Mouse (Mus musculus) embryonic facial prominence, embryonic 14.5 days (tissue): ENCODE data around the gene Gm45808. TPM values are rescaled to one million over a fixed set of nuclear protein-coding genes. Genes with fewer than 3 reads are reported as not detected.
"Not testable (repeated sequence)": the region's sequence is repeated elsewhere in the genome, so short reads cannot be mapped to it uniquely, and the experiment has no call there.

Source experiments
- ATAC-seq: fragments of 200-750 bp; cut with Nextera tagmentation; 2 replicates; pipeline ENCODE4 v1.8.0; 2017; ENCODE audit warnings: low read depth, moderate number of reproducible peaks, moderate TSS enrichment
- DNase-seq: peaks from one replicate; pipeline ENCODE4 v3.0.0-alpha.2; 2015; ENCODE audit warnings: low spot score
- H3K27ac ChIP-seq: fragments of 300-500 bp; sonication (generic); replicated peaks from 2 replicates; pipeline ENCODE4 v1.5.1; 2014; ENCODE audit warnings: low read depth, mild to moderate bottlenecking, low read length, moderate library complexity
- H3K27me3 ChIP-seq: fragments of 300-500 bp; sonication (generic); replicated peaks from 2 replicates; pipeline ENCODE4 v1.6.1; 2014; ENCODE audit warnings: low read length; ENCODE audit not compliant: control insufficient read depth, insufficient read depth
- H3K36me3 ChIP-seq: fragments of 300-500 bp; sonication (generic); 2 replicates; pipeline ENCODE4 v1.6.1; 2014; ENCODE audit warnings: low read length, mixed read lengths; ENCODE audit not compliant: control insufficient read depth, insufficient read depth
- H3K4me1 ChIP-seq: fragments of 300-500 bp; sonication (generic); 2 replicates; pipeline ENCODE4 v1.6.1; 2014; ENCODE audit warnings: antibody characterized with exemption, low read length; ENCODE audit not compliant: control insufficient read depth, insufficient read depth
- H3K4me2 ChIP-seq: fragments of 300-500 bp; sonication (generic); 2 replicates; pipeline ENCODE4 v1.6.1; 2014; ENCODE audit warnings: low read depth, mild to moderate bottlenecking, low read length, moderate library complexity, mixed read lengths
- H3K4me3 ChIP-seq: fragments of 300-500 bp; sonication (generic); 2 replicates; pipeline ENCODE4 v1.5.1; 2014; ENCODE audit warnings: low read depth, mild to moderate bottlenecking, low read length
- H3K9ac ChIP-seq: fragments of 300-500 bp; sonication (generic); 2 replicates; pipeline ENCODE4 v1.6.1; 2014; ENCODE audit warnings: low read depth, mild to moderate bottlenecking, low read length, moderate library complexity, mixed read lengths
- H3K9me3 ChIP-seq: fragments of 300-500 bp; sonication (generic); 2 replicates; pipeline ENCODE4 v1.6.1; 2016; ENCODE audit warnings: low read length; ENCODE audit not compliant: control insufficient read depth
- WGBS: fragments of 180-500 bp; shearing (Covaris S2); extraction: QIAGEN DNeasy Blood & Tissue Kit; methylation state at CpG from one replicate; pipeline ENCODE4 v1.1.7; 2014; 5-methylcytosine and 5-hydroxymethylcytosine counted together
- polyA plus RNA-seq: library from polyadenylated mRNA; unstranded; fragments of >200 nt; fragmentation: Nextera tagmentation; extraction: Ambion mirVana; gene quantifications from 2 replicates; pipeline ENCODE4 v1.2.1, GENCODE M21; 2014

The Gm45808 gene
- polyA plus RNA-seq, 1 experiment from 2014 or later = not detected

DNA sequence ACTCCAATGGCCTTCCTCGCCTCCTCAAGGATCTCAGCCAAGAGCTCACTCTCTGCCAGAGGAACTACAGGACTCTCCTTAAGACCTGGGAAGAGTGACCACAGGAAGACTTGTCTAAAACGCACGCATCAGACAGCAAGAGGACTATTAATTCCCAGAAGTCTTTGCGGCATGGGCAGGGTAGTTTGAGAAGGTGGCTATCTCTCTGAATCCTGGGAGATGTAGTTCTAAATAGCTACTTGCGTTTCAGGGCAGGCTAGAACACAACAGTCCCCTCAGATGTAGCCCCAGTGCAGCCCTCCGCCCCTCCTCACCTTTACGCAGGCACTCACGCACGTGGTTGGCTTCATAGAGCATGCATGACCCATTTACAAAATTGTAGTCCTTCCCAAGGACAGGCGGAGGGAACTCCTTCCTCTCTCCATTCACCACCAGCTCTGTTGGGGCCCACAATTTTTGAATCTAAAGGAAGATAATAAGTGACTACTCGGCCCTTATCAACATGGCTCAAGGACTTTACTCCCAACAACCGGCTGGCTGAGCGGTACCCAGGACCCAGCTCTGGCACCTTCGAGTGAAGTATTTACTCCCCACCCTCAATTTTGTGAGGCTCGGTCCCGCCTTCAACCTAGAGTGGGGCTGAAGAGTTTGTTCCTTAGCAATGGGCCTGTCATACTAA lies 11.2 kb downstream of the Gm45808 start:
- 64% methylated on average over 16 of the region's 16 CpGs for WGBS
- Histone ChIP-seq H3K27ac (no peak overlapping the region), H3K27me3 (no peaks in the 10 kb centered on the region), H3K9me3 (no peaks in the 10 kb centered on the region), H3K4me1 (no peaks in the 10 kb centered on the region), H3K4me2 (peak overlapping the region; percentile 38), H3K36me3 (no peaks in the 10 kb centered on the region), H3K9ac (0 out of 2 replicates have a peak overlapping the region, but pooled peaks have one; percentile 45), H3K4me3 (peak overlapping the region; percentile 21; the same call in 1 of the 2 replicates)
- ATAC-seq (no peak), DNase-seq (no peak)

DNA sequence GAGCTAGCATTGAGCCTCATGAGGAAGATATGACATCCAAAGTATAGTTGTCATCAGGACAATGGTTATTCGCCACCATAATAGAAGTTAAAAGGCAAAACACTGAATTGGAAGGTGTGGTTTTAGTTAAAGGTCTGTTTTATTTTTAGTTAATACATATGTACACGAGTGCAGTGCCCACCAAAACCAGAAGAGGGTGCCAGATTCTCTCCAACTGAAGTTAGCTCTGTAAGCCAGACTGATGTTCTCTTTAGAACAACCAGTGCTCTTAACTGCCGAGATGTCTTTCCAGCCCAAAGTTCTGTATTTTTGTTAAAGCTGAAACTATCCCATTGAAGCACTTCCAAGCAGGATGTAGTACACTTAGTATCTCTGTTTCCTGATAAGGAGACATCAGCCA lies 15.7 kb downstream of the Gm45808 start:
- ATAC-seq (0 out of 2 replicates have a peak, but pooled peaks have one; percentile 19), DNase-seq (peak; percentile 88)
- no peak overlapping the region for H3K27ac ChIP-seq
- peaks cover 2% of the 10 kb centered on the region for H3K4me1 ChIP-seq
- no peaks in the 10 kb centered on the region for H3K9me3 ChIP-seq
- H3K9ac ChIP-seq = no peak overlapping the region
- 5% methylated on average over 3 of the region's 3 CpGs for WGBS
- no peak overlapping the region for H3K4me2 ChIP-seq
- no peak overlapping the region for H3K4me3 ChIP-seq
- no peaks in the 10 kb centered on the region for H3K36me3 ChIP-seq
- H3K27me3 ChIP-seq = no peaks in the 10 kb centered on the region

DNA sequence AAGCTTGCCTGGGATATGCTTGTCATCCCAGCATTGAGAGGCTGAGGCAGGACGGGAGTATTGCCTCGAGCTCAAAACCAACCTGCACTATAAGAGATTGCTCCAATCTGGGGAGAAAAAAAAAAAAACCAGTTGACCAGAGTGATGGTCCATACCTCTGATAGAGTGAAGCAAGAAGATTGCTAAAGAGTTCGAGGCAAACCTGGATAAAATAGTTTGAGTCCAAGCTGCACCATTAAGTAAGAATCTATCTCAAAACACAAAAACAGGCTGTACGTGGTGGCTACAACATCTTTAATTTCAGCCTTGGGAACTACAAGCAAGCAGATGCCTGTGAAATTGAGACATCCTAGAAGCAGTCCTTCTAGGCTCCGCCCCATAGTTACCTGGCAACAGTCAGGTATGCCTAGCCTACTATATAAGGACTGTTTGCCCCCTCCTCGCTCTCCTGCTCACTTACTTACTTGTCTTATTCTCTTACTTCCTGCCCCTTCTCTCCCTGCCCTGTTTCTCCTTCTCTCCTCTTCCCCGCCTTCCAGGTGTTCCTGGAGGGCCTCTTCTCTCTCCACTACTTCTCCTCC lies 19.4 kb downstream of the Gm45808 start:
- H3K4me3 ChIP-seq = peak overlapping the region; percentile 90
- peaks cover 30% of the 10 kb centered on the region for H3K36me3 ChIP-seq
- peak overlapping the region; percentile 88 for H3K9ac ChIP-seq
- H3K9me3 ChIP-seq = no peaks in the 10 kb centered on the region
- H3K4me1 ChIP-seq = peaks cover 7% of the 10 kb centered on the region
- ATAC-seq (peak; percentile 23; the same call in 1 of the 2 replicates), DNase-seq (peak; percentile 68)
- no peak overlapping the region for H3K27ac ChIP-seq
- no peaks in the 10 kb centered on the region for H3K27me3 ChIP-seq
- H3K4me2 ChIP-seq = peak overlapping the region; percentile 78
- WGBS = 32% methylated on average over 7 of the region's 7 CpGs

DNA sequence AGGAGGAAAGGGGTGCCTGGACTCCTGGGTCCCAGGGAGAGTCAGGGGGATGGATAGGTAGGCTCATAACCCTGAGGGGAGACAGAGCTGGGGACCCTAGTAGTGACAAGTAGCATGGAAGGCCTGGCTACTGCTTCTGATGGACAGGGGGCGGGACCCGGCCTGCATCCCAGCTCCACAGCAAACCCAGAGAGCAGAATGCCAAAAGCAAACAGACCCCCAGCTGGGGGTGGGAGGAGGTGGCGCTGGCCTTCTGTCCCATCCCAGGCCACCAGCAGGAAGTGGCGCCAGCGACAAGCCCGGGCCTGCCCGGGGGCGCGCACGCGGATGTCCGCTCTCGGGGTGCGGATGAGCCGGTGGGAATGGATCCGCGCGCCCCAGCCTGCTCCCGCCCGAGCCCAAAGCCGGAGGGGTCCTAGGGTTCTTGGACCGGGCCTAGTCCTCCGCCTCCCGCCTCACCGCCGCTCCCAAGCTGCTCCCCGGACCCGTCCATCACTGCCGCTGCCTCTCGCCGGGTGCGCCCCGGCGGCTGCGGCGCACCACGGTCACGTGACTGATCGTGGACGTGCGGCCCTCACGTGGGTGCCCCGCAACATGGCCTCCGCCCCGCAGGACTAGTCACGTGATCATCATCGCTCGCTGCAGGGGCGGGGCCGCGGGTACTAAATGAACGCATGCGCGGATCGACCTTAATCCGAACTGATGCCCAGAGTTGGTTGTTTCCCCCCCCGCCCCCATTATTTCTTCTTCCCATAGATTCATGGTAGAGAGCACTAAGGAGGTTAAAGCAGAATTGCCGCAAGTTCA lies 20.1 kb downstream of the Gm45808 start, which contains the start of gene Bax:
Gene Bax (minus strand): TSS at position 616 of the 807 bp plus-strand sequence.
- peak within 1 kb of the TSS; percentile 90 for H3K4me3 ChIP-seq
- peaks cover 37% of the 10 kb centered on the region for H3K36me3 ChIP-seq
- H3K27ac ChIP-seq = no peak within 1 kb of the TSS
- no peaks in the 10 kb centered on the region for H3K27me3 ChIP-seq
- H3K4me2 ChIP-seq = peak within 1 kb of the TSS; percentile 78
- 2% methylated on average over 20 of the region's 58 CpGs for WGBS
- peak; percentile 99 for DNase-seq
- H3K9ac ChIP-seq = peak within 1 kb of the TSS; percentile 88
- no peaks in the 10 kb centered on the region for H3K9me3 ChIP-seq
- ATAC-seq = peak; percentile 72
- H3K4me1 ChIP-seq = peaks cover 11% of the 10 kb centered on the region

DNA sequence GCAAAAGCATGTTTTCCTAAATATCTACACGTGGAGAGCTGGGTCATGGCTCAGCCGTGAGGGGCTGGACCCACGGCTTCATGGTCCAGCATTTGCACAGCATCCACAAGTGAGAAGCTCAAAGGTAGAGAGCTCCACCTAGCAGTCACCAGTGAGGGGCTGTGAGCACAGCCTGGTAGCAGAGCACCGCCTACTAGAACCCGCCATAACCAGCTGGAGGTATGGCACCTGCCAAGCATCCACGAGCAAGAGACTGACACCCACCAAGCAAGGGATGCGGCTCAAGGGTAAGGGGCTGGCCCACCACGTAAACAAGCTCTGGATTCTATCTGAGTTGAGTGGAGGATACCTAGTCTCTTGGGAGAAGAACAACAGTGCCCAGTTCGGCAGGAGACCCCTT lies 21.1 kb downstream of the Gm45808 start:
- Histone ChIP-seq H3K27me3 (no peaks in the 10 kb centered on the region), H3K27ac (no peak overlapping the region), H3K4me2 (peak overlapping the region; percentile 78), H3K9me3 (no peaks in the 10 kb centered on the region), H3K36me3 (peaks cover 42% of the 10 kb centered on the region), H3K9ac (peak overlapping the region; percentile 88), H3K4me1 (peaks cover 17% of the 10 kb centered on the region), H3K4me3 (peak overlapping the region; percentile 90)
- 83% methylated on average over 9 of the region's 9 CpGs for WGBS
- DNase-seq = no peak
- no peak for ATAC-seq

DNA sequence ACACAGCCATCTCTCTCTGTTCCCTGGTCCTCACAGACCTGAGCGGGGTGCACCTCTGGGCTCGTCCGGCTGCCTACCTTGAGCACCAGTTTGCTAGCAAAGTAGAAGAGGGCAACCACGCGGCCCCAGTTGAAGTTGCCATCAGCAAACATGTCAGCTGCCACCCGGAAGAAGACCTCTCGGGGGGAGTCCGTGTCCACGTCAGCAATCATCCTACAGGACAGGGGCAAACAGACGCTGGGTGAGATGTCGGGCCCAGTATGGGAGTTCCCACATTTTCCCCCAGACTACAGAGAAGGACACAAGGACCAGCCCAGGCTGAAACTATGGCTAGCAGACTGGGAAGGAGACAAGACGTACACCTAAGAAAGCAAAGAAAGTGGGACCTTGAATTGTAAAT lies 21.5 kb downstream of the Gm45808 start:
- WGBS = 94% methylated on average over 12 of the region's 12 CpGs

DNA sequence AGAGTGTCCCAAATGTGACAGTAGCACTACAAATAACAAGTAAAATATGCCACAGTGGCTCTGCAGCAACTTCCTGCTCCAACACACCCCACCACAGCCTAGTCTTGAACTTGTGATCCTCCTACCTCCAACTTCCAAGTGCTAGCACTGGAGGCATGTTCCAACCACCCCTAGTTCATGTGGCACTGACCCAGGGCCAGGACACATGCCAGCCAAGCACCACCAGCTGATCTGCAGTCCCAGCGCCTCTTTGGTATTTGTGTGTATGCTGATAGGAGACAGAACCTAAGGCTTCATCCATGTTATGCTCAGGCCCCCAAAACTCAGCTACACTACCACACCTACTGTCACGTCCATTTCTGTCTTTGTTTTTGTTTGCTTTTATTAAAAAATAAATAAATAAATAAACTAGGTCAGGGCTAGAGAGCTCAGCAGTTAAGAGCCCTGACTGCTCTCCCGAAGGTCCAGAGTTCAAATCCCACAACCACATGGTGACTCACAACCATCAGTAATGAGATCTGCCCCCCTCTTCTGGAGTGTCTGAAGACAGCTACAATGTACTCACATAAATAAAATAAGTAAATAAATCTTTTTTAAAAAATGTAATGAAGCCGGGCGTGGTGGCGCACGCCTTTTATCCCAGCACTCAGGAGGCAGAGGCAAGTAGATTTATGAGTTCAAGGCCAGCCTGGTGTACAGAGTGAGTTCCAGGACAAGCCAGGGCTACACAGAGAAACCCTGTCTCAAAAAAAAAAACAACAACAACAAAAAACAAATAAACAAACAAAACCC lies 22.4 kb downstream of the Gm45808 start:
- Histone ChIP-seq H3K9me3 (no peaks in the 10 kb centered on the region), H3K4me2 (no peak overlapping the region), H3K4me3 (no peak overlapping the region), H3K36me3 (peaks cover 42% of the 10 kb centered on the region), H3K9ac (no peak overlapping the region), H3K27me3 (no peaks in the 10 kb centered on the region), H3K4me1 (peaks cover 22% of the 10 kb centered on the region), H3K27ac (no peak overlapping the region)
- DNase-seq (no peak), ATAC-seq (no peak)
- WGBS = 92% methylated on average over 7 of the region's 7 CpGs

More for the DNA sequence above, 21.5 kb downstream of the Gm45808 start:
- Histone ChIP-seq H3K27me3 (no peaks in the 10 kb centered on the region), H3K9ac (no peak overlapping the region), H3K4me2 (0 out of 2 replicates have a peak overlapping the region, but pooled peaks have one; percentile 78), H3K9me3 (no peaks in the 10 kb centered on the region), H3K36me3 (peaks cover 42% of the 10 kb centered on the region), H3K4me1 (peaks cover 22% of the 10 kb centered on the region), H3K4me3 (0 out of 2 replicates have a peak overlapping the region, but pooled peaks have one; percentile 90), H3K27ac (no peak overlapping the region)
- no peak for ATAC-seq
- DNase-seq = no peak

DNA sequence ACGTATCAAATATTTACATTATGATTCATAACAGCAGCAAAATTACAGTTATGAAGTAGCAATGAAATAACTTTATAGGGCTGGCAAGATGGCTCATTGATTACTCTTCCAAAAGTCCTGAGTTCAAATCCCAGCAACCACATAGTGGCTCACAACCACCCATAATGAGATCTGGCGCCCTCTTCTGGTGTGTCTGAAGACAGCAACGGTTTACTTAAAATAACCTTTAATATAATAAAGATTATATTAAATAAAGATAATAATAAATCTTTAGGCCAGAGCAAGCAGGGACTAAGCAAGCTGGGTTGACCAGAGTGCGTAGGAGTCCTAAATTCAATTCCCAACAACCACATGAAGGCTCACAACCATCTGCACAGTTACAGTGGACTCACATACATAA lies 23.7 kb downstream of the Gm45808 start:
- not testable (repeated sequence) for H3K27ac ChIP-seq, DNase-seq, H3K9ac ChIP-seq, H3K9me3 ChIP-seq, H3K27me3 ChIP-seq, H3K4me2 ChIP-seq, H3K4me3 ChIP-seq, ATAC-seq
- peaks cover 26% of the 10 kb centered on the region for H3K4me1 ChIP-seq
- H3K36me3 ChIP-seq = peaks cover 50% of the 10 kb centered on the region
- 80% methylated on average over 4 of the region's 4 CpGs for WGBS
